Mouse (Mus musculus): Measurements from ENCODE around the gene Vmac.

Gene Vmac

DNA sequence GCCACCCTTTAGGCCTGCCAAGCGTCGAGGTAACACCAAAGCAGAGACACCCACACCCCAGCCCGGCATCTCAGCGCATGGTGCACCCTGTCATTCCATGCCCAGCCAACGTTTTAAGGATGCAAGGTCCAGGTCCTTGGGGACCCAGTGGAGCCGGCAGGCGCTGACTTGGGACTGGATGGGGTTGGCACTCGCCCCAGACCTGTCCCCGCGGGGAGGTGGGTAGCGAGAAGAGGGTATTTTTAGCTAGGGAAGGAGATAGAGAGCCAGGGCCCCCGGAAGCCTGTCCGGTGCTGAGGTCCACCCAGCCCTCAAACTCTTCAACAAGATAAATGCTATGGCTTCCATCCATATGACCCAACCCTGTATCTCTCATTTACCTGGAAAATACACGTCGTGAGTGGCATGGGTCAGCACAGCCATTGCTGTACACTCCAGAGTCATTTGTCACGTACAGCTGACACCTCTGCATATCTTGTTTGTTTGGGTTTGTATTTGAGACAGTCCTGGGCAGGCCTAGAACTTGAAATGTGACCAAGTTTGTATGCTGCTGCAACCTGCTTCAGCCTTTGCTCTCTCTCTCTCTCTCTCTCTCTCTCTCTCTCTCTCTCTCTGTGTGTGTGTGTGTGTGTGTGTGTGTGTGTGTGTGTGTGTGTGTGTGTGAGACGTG is 22.4 kb upstream of the Vmac start:
- DNase-seq (ENCODE audit: low spot score): no peak

DNA sequence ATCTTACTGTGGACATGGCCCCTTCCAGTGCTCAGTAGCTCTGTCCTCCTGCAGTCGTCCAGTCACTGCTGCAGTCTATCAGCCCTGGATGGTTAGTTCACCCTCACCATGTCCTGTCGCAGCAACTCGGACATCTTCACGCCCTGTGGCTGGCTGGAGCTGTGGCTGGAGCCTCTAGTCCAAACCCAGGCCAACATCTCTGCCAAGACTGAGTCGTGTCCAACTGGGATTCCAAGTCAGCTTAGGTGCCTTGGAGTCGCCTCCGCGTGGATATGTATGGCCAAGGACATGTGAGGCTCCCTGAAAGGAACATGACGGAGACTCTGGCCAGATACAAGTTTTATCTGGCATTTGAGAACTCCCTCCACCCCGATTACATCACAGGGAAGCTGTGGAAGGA is 20.4 kb upstream of the Vmac start:
- no peak for DNase-seq (ENCODE audit: low spot score)

DNA sequence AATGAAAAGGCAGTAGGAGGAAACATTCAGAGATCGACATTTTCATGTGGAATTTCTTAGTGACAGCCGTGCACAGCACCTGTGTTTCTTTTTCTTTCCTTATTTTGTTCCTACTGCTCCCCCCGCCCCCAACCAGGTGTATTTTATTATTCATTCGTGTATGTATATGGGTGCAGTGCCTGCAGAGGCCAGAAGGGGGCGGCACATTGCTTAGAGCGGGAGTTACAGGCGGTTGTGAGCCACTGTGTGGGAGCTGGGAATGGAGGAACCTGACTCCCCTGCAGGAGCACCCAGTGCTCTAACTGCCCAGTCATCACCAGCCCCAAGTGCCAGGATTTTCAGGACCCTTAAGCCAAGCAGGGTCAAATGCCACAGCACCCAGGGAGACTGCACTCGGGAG is 18.7 kb upstream of the Vmac start:
- DNase-seq (ENCODE audit: low spot score): no peak

DNA sequence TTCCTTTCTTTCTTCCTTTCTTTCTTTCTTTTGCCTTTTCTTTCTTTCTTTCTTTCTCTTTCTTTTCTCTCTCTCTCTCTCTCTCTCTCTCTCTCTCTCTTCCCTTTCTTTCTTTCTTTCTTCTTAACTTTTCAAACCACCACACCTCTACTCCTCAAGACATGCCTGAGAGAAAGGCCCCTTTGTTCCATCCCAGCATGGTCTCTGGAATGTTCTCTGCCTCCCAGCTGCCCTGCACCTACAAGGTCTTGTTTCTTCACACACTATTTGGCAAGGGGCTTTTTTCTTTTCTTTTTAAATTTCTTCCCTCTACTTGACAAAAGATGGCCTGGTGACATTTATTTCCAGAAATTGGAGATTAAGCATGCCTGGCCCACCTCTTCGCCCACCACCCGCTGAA is 11.8 kb upstream of the Vmac start:
- no peak for DNase-seq (ENCODE audit: low spot score)

DNA sequence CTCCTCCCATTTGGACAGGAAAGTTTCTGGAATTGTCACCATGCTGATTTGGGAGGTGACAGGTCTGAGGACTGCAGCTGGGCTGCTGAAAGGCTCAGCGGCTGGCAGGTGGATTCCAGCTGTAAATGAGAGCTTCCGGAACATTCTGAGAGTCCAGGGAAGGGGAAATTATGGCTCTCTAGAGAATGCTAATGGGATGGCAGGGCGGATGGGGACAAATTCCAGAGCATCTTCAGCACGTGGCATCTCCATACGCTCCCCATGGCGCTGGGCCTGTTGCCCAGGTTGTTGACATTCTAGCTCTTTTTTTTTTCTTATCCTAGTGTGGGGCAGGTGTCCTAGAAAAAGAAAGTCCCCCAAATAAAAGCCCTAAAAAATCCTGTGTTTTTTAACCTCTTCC is 11.3 kb upstream of the Vmac start:
- DNase-seq (ENCODE audit: low spot score): no peak

DNA sequence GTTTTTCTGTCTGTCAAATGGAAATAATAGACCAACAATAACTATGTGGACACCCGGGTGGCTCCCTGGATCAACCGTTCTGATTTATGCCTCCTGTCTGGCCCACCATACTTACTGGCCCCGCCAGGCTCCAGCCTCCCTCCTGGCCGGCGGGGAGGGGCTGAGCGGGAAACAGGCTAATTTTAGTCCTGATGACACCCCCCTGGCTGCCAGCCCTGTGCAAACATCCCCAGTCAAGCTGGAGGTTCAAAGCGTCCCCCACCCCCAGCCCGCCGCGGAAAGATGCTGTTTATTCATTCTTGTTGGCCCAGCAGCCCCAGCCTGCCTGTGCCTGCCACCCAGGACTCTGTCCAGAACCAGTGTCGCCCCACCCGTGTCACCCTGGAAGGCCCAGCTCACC is 10.3 kb upstream of the Vmac start:
- DNase-seq (ENCODE audit: low spot score): no peak

DNA sequence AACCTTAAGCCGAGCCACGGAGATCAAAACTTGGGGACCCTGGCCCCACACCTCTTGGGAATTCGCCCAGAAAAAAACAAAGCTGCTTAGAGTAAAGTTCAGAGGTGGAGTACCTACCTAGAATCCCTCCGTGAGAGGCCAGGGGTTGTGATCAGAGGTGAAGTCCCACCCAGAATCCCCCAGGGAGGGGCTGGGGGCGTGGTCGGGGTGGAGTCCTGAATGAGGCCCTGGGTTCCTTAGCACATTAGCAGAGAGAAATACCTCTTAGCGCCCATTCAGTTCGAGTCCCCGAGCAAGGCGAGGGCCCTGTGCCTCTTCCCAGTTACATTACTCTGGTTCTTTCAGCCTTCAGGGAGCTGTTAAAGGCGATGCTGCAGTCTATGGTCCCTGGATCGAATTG is 9.8 kb upstream of the Vmac start:
- no peak for DNase-seq (ENCODE audit: low spot score)

DNA sequence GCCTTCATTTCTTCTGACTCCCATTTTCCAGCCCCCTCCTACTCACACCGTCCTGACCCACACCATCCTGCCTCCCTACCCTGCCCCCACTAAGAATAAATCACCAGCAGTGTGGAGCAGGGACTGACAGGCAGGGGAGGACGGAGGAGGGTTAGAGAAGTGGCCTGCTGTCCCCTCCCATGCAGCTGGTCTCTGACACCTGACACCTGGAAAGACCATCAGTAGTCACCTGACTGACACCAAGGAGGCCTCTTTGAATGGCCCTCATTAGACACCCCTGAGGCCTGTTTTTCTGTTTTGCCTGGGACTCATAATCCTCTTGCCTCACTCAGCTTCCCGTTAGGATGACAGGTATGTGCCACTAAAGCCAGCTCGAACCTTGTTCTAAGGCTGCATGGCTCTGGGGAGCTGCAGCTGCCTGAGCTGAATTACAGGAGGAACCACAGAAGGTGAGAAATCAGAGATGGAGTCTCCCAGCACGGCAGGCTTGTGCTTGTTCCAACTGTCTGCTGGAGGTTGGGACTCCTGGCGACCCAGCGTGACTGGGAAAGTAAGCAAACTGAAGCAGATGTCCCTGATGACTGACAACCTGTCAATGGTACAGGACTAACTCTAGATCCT is 9.3 kb upstream of the Vmac start:
- no peak for DNase-seq (ENCODE audit: low spot score)

DNA sequence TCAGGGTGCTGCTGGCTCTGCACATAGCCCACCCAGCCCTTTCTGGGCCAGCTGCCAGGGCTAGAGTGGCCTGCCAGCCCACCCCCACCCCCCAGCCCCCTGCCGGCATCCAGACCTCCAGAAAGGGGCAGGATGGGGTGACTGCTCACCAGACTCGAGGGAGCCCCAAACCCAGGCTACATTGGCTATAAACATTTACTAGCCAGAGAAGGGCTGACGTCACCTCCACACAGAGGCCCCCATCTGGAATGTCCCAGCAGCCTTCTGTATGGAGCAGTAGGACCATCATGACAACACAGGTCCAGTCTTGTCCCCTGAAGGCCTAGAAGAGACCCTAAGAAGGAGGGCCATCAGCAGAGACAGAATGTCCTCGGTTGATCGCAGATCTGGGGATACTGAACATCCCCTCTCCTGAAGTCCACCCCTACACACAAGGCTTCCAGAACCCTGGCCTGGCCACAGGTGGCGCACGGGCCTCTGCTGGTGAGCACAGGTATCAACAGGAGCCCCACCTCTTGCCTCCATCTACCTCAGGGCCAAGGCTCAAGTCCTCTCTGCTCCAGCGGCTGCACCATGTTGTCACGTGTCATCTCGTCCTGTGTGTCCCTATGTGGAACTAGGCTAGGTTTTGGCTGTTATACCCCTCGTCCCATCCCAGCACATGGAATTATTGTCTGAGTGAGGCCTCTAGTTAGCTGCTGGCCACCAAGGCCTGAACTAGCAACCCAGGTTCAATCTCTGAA is 5.8 kb upstream of the Vmac start:
- DNase-seq (ENCODE audit: low spot score): no peak

DNA sequence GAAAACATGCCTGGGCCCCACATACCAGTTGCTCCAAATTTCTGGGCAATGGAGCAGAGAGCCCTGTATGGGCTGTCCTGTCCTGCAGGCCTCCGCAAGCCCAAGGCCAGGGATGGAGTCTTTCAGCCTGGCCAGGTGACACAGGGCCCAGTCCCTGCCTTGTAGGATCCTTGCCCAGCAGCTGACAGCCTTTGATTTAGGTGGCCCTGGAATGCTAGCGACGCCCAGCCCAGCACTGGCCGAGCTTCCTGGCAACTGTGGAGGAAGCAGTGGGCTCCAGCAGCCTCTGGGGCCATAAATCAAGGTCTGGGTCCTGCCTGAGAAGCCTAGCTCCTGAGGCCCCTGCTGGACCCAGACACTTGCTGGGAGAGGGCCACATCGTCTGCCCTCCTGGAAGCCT is 4.6 kb upstream of the Vmac start:
- DNase-seq (ENCODE audit: low spot score): peak; percentile 60

DNA sequence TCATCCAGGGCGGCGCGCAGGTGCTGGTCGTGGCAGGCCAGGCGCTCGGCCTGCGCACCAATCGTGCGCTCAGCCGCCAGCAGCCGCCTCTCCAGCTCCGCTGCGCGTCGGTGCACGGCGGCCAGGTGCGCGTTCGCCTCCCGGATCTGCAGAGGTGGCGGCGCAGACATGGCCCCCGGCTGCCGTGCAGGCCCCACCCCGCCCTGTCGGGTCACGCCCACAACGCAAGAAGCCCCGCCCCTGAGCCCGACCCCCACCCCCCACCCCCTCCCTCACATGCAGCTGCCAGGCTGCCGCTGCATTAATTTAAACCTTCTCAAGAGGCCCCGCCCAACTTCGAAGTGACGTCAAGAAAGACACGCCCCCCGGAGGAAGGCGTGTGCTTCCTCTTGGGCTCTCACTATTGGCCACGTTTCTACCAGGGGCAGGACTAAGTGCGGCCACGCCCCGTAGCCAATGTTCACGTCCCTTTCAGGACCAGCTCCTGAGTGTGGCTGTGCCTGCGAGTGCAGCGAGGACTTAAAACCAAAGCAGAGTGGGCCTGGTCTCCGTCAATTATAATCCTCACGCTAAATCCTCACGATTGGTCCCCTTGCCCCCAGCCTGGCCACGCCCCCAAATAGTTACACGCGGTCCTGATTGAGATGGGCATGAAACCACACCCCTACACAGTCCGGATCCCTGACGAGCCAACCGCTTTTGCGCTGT is 1.0 kb downstream of the Vmac start:
- DNase-seq (ENCODE audit: low spot score): peak; percentile 100

DNA sequence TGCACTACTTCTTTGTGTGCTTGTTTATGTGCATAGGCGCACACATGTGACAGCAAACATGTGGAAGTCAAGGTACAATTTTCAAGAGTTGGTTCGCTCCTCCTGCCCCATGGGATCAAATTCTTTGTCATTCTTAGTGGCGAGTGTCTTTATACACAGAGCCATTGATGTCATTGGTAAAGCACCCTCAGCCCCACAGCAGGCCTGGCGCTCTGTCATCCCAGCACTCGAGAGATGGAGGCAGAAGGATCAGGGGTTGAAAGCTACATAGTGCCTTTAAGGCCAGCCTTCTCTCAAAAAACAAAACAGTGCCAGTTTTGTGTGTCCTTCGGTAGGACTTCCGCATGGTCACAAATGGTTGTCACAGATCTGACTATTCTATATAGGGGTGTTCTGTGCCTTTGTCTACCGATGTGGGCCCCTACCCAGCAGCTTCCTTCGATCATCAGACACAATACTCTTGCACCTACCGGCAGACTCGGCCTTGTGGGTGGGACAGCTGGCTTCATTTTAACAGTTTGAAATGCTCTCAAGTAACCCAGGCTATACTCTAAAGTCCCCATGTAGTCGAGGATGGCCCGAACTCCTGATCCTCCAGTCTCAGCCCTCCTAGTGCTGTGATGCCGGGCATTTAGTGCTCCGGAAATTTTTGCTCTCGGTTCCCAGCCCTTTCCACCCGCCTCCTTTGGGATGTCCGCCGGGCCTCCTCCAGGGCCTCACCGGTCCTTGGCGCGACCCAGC is 1.7 kb downstream of the Vmac start:
- DNase-seq (ENCODE audit: low spot score): no peak

DNA sequence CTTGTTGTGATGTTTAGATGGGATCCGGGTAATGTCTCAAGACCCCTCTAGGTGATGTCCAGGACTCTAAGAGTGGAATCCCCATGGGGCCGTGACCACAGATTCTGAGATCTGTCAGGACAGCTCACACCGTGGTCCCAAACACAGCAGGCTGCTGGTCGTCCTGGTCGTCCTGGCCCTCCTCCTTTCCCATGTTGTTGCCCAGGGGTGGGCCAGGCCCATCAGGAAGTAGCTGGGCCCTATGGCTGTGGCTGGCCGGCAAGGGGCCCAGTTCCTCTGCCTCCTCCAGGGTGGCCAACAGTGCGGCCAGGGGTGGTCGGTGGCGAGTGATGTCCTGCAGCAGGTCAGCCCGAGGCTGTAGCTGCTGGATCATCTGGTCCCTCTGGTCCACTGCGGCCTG is 2.5 kb downstream of the Vmac start:
- no peak for DNase-seq (ENCODE audit: low spot score)

DNA sequence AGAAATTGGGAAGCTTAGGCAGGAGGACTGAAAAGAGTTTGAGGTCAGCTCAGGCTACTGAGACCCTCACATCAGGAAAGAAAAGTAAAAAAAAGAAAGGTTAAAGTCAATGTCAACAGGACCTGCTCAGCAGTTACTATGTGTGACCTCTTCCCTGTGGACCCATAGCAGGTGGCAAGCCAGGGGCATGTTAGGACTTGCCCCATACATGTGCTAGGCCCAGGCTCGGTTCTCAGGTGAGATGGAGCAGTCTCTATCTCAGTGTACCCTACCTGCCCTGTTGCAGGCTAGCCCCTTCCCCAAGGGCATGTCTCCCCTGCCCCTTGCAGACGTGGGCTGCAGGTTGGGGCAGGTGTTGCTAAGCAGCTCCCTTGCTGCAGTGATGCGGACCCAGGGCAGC is 8.1 kb downstream of the Vmac start:
- DNase-seq (ENCODE audit: low spot score): no peak

DNA sequence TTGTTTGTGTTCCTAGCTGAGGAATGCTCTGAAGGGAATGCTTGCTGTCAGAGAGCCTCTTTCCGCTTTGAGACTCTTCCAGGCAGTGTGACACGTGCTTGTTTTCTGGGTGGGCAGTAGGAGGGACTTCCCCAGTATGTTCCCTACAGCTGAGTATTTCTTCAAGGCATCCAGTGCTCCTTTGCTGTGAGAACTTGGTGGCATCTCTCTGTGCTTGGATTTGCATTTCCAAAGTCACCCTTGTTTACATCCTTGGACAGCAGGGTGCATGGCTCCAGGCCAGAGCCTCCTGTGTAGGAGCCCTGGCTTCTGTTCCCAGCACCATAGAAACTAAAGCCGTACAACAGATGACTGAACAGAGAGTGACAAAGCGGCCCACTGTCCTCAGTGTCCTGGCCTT is 9.1 kb downstream of the Vmac start:
- DNase-seq (ENCODE audit: low spot score): no peak

DNA sequence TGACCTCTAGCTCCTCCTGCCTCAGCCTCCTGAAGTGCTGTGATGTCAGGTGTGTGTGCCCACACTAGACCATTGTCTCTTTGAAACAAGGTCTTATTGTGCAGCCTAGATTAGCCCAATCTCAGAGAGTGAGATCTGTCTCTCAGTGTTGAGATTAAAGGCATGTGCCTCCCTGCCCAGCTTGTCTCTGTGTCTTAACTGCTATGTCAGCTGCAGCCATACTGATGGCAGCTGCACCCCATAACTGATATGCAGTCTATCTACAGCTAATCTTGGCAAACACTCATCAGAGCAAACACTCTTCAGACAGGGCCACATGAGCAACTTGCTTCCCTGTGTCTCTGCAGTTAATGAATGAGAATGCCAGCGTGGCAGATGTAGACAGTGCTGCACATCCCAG is 11.3 kb downstream of the Vmac start:
- DNase-seq (ENCODE audit: low spot score): no peak

DNA sequence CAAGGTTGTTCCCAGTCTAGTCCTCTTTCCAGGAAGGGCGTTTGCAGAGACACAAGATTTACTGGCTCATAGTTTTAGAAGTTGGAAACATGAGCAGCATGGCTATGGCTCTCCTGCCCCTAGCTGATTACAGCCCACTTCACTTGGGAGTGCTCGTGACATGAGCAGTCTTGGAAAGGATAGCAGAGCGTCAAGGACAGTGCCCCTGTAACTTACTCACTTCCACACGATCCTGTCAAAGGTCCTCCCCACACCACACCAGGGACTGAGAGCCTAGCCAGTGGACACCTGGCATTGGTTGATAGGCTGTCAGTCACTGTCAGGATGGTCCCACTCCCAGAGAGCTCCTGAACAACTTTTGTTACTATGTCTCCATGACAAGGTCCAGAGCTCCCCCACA is 14.8 kb downstream of the Vmac start:
- DNase-seq (ENCODE audit: low spot score): no peak

DNA sequence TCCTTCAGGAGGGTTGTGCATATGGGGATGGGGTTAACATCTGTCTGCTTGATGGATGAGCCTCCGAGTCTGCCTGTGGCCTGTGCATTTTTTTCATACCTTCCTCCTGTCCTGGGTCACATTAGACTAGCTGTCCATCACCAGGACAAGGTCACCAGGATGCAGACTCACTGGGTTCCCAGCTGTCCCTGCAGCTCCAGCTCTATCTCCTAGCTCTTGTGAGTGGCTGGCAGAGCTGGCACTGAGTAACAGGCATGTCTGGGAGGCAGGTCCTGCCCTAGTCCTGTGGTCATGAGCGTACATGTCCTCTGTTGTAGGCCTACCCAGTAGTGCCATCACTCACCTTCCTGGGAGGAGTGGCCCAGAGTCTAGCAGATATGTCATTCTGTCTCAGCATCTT is 17.4 kb downstream of the Vmac start:
- no peak for DNase-seq (ENCODE audit: low spot score)

DNA sequence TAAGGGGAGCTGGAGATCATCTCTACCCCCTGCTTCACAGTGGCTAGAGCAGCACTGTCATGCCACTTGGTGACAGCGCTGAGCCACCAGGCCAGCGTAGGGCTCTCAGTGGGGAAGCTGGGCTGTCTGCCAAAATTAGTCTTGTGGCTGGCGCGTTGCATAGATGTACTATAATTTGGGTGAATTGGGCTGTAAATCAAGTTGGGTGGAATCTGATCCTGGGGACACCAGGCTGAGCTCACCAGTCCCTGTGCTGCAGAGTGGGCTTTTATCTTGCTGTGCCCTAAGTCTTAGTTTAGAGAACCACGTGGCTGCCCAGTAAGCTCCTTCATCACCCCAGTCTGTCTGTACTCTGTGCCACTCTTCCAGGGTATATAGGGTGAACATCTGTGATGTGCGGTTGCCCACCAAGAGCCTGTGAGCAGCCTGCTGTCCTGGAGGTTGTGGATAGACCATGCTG is 23.9 kb downstream of the Vmac start:
- DNase-seq (ENCODE audit: low spot score): peak; percentile 97

DNA sequence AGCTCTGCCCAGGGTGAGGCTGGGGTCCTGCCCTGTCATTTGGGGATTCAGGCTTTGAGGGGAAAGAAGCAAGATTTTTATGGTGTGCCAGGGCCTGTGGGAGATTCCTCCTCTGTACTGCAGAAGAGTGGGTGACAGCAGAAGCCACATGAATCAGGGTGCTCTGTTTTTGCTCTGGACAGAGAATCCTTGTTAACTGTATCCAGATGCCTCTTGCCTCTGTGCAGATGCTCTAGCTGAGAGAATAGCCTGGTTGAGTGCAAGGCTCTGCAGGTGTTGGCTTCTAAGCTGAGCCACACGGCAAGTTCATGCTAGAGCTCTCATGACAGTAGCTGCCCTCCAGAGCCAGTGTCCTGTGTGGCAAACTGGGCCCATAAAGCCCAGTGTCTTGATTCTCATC is 24.4 kb downstream of the Vmac start:
- peak; percentile 89 for DNase-seq (ENCODE audit: low spot score)

DNA sequence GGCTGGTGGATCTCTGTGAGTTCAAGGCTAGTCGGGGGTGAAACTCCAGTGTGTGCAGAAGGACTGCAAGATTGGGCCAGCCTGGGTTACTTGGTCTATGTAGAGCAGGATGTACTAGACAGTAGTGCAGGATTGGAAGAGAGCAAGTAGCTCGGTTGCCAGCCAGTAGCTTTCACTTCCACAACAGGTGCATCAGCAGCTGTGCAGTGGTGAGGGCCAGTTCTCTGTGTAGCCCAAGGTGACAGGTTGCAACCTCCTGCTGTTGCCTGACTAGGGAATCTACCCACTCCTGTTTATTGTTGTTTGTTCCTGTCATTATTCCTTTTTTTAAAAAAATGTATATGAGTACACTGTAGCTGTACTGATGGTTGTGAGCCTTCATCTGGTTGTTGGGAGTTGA is 29.1 kb downstream of the Vmac start:
- DNase-seq (ENCODE audit: low spot score): no peak

DNA sequence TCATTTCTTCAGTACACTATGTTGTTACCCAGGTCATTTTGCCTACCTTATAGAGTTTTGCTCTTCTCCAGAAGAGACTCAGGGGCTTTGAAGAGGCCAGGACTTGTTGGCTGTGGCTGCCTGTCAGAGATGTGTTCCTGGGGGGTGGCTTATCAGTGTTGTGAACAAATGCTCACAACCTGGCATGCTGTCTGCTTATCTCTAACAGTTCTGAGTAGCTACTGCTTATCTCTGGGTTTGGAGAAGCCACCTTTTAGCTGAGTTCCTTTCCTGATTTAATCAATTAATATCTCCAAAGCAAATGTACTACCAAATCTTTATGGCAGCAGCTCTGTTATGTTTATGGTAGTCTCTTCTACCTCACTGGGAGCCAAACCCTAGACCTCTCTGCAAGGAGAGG is 29.8 kb downstream of the Vmac start:
- no peak for DNase-seq (ENCODE audit: low spot score)

Data from MN1 (cell line).